Mouse (Mus musculus) brown adipose tissue, adult 24 weeks (tissue): Measurements from ENCODE around the gene Chd2. TPM values are rescaled to one million over a fixed set of nuclear protein-coding genes. Genes with fewer than 3 reads are reported as not detected.
A peak's percentile ranks its signal among the peaks of the same experiment; 100 is the strongest.

ENCODE experiments used
- H3K27ac ChIP-seq: fragments of 200-500 bp; replicated peaks from 2 replicates; pipeline ENCODE4 v1.5.1; 2012; ENCODE audit warnings: low read depth, mild to moderate bottlenecking, low read length
- H3K4me1 ChIP-seq: fragments of 200-500 bp; 2 replicates; pipeline ENCODE4 v1.6.1; 2012; ENCODE audit warnings: low read length, mixed read lengths; ENCODE audit not compliant: control insufficient read depth, insufficient read depth, insufficient read length
- H3K4me3 ChIP-seq: fragments of 200-500 bp; 2 replicates; pipeline ENCODE4 v1.5.1; 2012; ENCODE audit warnings: low read depth, mild to moderate bottlenecking, low read length, moderate library complexity; ENCODE audit not compliant: insufficient read depth
- polyA plus RNA-seq: library from polyadenylated mRNA; stranded (reverse); fragments of >200 nt; gene quantifications from 2 replicates; pipeline ENCODE4 v1.2.4, GENCODE M21; 2012; ENCODE audit not compliant: missing spikeins, insufficient read depth, insufficient read length

Chd2 gene
- polyA plus RNA-seq, result 22.6 and 29.2 TPM in 2 replicates

GRCm38 (mm10) chr7:73541412-73542130 lies at the start of gene Chd2:
TSS of gene Chd2 (minus strand) at chr7:73541830.
- H3K4me3 ChIP-seq, result peak within 1 kb of the TSS; percentile 100
- H3K4me1 ChIP-seq, result peaks cover under 1% of the 10 kb centered on the region; the same call in 1 of the 2 replicates
- H3K27ac ChIP-seq, result peak within 1 kb of the TSS; percentile 100

DNA sequence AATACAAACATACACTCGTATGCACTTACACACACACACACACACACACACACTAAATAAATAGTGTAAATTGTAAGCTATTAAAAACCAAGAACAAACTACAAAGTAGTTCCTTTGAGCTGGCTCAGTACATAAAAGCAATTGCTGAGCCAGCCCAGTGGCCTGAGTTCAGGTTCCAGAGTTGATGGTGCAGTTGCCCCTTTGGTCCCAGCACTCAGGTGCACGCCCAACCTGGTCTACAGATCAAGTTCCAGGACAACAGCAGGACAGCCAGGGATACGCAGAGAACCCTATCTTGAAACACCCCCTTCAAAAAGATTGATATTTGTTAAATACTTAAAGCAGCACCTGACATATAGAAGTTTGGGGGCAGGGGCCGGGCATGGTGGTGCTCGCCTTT lies 49.1 kb upstream of the Chd2 start:
- Histone ChIP-seq H3K27ac (no peak overlapping the region), H3K4me1 (peaks cover 8% of the 10 kb centered on the region; the same call in 1 of the 2 replicates), H3K4me3 (no peak overlapping the region)

GRCm38 (mm10) chr7:73589208-73589771 lies 47.7 kb upstream of the Chd2 start:
- Histone ChIP-seq H3K4me3 (no peak overlapping the region), H3K4me1 (peaks cover 13% of the 10 kb centered on the region), H3K27ac (no peak overlapping the region)

DNA sequence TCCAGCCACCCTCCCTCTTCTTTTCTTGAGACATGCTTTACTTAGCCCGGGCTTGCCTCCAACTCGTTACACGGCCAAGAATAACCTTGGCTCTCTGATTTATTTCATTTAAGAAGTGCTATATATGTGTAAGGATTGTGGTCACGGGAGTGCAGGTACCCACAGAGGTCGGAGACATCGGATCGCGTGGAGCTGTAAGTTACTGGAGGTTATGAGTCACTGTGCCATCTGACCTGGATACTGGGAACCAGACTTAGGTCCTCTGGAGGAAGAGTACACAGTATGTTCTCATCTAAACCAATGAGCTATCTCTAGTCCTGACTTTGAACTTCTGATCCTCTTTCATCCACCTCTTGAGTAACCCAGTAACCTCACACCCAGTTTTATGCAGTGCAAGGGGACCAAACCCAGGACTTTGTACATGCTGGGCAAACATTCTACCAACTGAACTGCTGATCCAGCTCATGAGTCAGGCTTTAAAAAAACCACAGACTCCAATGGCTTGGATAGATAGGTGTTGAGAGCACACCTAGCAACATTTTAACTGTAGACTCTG lies 46.8 kb upstream of the Chd2 start:
- Histone ChIP-seq H3K27ac (0 out of 2 replicates have a peak overlapping the region, but pooled peaks have one; percentile 4), H3K4me3 (no peak overlapping the region), H3K4me1 (peaks cover 8% of the 10 kb centered on the region)

- H3K4me3 ChIP-seq, result no peak overlapping the region
- H3K4me1 ChIP-seq, result peaks cover 8% of the 10 kb centered on the region
- H3K27ac ChIP-seq, result no peak overlapping the region
Measured at GRCm38 (mm10) chr7:73586717-73587116, 45.1 kb upstream of the Chd2 start.

DNA sequence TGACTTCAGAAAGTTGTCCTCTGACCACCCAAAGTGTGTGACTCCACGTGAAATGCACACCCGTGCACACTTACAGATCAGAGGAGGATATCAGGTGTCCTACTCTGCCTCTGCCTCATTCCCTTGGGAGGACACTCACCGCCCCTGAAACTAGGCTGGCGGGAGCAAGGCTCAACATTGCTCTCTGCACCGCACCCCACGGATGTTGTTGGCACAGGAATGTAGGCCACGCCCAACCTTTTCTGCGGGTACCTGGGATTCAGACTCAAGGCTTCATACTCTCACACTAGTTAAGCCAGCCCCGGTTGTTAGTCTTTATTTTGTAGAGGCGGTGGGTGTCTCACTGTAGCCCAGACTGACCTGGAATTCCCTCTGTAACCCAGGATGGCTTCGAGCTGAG lies 44.6 kb upstream of the Chd2 start:
- Histone ChIP-seq H3K4me1 (peaks cover 8% of the 10 kb centered on the region), H3K4me3 (no peak overlapping the region), H3K27ac (no peak overlapping the region)

GRCm38 (mm10) chr7:73585114-73586032 lies 43.7 kb upstream of the Chd2 start:
- no peak overlapping the region for H3K4me3 ChIP-seq
- H3K4me1 ChIP-seq, result peaks cover 8% of the 10 kb centered on the region
- H3K27ac ChIP-seq, result no peak overlapping the region

- peak overlapping the region; percentile 14 for H3K27ac ChIP-seq
- peaks cover 8% of the 10 kb centered on the region for H3K4me1 ChIP-seq
- H3K4me3 ChIP-seq, result no peak overlapping the region
Measured at GRCm38 (mm10) chr7:73584009-73584995, 42.7 kb upstream of the Chd2 start.

DNA sequence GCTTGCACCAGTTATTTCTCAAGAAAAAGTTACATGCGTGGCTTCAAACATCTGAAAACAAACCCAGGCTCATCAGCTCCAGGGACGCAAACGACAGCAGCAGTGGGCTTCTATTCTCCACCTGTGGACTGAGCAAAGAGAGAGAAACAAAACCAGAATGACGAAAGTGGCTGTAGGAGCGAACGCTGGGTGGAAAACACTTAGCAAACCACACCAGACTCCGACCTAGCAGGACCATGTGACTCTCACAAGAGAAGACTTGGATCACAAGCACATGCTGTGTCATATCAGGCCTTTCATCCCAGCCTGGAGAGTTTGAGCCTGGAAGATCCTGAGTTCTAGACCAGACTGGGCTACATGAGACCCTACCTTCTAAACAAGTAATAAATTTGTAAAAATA lies 41.8 kb upstream of the Chd2 start:
- no peak overlapping the region for H3K27ac ChIP-seq
- H3K4me1 ChIP-seq, result peaks cover 11% of the 10 kb centered on the region
- H3K4me3 ChIP-seq, result no peak overlapping the region

GRCm38 (mm10) chr7:73581836-73582375 lies 40.3 kb upstream of the Chd2 start:
- Histone ChIP-seq H3K4me3 (no peak overlapping the region), H3K4me1 (peaks cover 9% of the 10 kb centered on the region), H3K27ac (no peak overlapping the region)

GRCm38 (mm10) chr7:73579072-73579731 lies 37.6 kb upstream of the Chd2 start:
- no peak overlapping the region for H3K4me3 ChIP-seq
- peak overlapping the region; percentile 82 for H3K27ac ChIP-seq
- H3K4me1 ChIP-seq, result peaks cover 3% of the 10 kb centered on the region; the same call in 1 of the 2 replicates

- Histone ChIP-seq H3K4me3 (no peak overlapping the region), H3K4me1 (0 out of 2 replicates have a peak, but pooled peaks cover 3% of the 10 kb centered on the region), H3K27ac (no peak overlapping the region)
Measured at GRCm38 (mm10) chr7:73577888-73578421, 36.3 kb upstream of the Chd2 start.
